Mouse (Mus musculus) embryonic facial prominence, embryonic 10.5 days (tissue): Measurements from ENCODE around the gene Shoc2. TPM values are rescaled to one million over a fixed set of nuclear protein-coding genes. Genes with fewer than 3 reads are reported as not detected.

Source experiments
- DNase-seq: peaks from one replicate; pipeline ENCODE4 v3.0.0-alpha.2; 2017; ENCODE audit warnings: low spot score
- H3K27ac ChIP-seq: fragments of 300-500 bp; sonication (generic); replicated peaks from 2 replicates; pipeline ENCODE4 v1.5.1; 2016; ENCODE audit warnings: mild to moderate bottlenecking
- H3K27me3 ChIP-seq: fragments of 300-500 bp; sonication (generic); replicated peaks from 2 replicates; pipeline ENCODE4 v1.6.1; 2016; ENCODE audit warnings: low read depth, mild to moderate bottlenecking; ENCODE audit not compliant: poor library complexity, severe bottlenecking
- H3K36me3 ChIP-seq: fragments of 300-500 bp; sonication (generic); replicated peaks from 2 replicates; pipeline ENCODE4 v1.6.1; 2016; ENCODE audit warnings: mild to moderate bottlenecking, moderate library complexity
- H3K4me1 ChIP-seq: fragments of 300-500 bp; sonication (generic); 2 replicates; pipeline ENCODE4 v1.6.1; 2016
- H3K4me3 ChIP-seq: fragments of 300-500 bp; sonication (generic); 2 replicates; pipeline ENCODE4 v1.5.1; 2016; ENCODE audit warnings: mild to moderate bottlenecking, moderate library complexity
- H3K9me3 ChIP-seq: fragments of 300-500 bp; sonication (generic); 2 replicates; pipeline ENCODE4 v1.6.1; 2016; ENCODE audit warnings: mild to moderate bottlenecking
- whole genome bisulfite sequencing: fragments of 180-500 bp; shearing (Covaris S2); methylation state at CpG from one replicate; pipeline ENCODE4 v1.1.7; 2016; 5-methylcytosine and 5-hydroxymethylcytosine counted together
- polyA plus RNA-seq: library from polyadenylated mRNA; unstranded; fragments of >200 nt; fragmentation: Nextera tagmentation; extraction: Ambion mirVana; gene quantifications from 2 replicates; pipeline ENCODE4 v1.2.1, GENCODE M21; 2016

Shoc2 gene
- polyA plus RNA-seq, 1 experiment from 2014 or later = 62.7 TPM

DNA sequence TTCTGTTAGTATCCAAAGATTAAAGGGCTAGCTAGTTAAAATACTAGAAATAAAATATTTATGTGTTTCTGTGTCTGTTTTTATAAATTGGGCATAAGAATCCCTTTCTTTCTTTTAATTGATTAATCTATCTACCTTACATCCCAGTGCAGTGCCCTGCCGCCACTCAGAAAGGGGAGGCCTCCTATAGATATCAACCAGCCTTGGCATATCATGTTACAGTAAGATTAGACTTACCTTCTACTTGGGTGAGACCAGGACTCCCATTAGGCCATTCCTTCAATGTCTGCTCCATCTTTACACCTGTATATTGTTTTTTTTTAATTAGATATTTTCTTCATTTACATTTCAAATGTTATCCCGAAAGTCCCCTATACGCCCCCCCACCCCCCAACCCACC is 40.5 kb downstream of the Shoc2 start:
- no peaks in the 10 kb centered on the region for H3K27me3 ChIP-seq
- H3K36me3 ChIP-seq = peaks cover 21% of the 10 kb centered on the region
- no peak overlapping the region for H3K27ac ChIP-seq
- no peaks in the 10 kb centered on the region for H3K9me3 ChIP-seq
- H3K4me3 ChIP-seq = no peak overlapping the region
- 96% methylated on average over 3 of the region's 3 CpGs for WGBS
- H3K4me1 ChIP-seq = 0 out of 2 replicates have a peak, but pooled peaks cover 3% of the 10 kb centered on the region
- DNase-seq = no peak

- WGBS = 88% methylated on average over 2 of the region's 2 CpGs
- H3K9me3 ChIP-seq = no peaks in the 10 kb centered on the region
- H3K4me3 ChIP-seq = no peak overlapping the region
- 0 out of 2 replicates have a peak, but pooled peaks cover 3% of the 10 kb centered on the region for H3K4me1 ChIP-seq
- peaks cover 28% of the 10 kb centered on the region for H3K36me3 ChIP-seq
- H3K27me3 ChIP-seq = no peaks in the 10 kb centered on the region
- no peak overlapping the region for H3K27ac ChIP-seq
- DNase-seq = no peak
Measured at GRCm38 (mm10) chr19:53990538-53990937, 46.4 kb downstream of the Shoc2 start.

DNA sequence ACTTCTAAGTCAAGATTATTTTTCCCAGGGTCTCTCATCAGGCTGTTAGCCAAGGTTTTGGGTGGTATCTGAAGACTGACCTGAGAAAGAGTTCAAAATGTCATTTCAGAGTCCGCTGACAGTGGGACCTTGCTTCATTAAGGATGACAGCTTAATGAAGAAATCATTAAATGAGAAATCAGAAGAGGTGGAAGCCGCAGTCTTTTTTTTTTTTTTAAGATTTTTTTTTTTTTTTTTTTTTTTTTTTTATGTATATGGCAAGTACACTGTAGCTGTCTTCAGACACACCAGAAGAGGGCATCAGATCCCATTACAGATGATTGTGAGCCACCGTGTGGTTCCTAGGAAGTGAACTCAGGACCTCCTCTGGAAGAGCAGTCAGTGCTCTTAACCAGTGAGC is 49.8 kb downstream of the Shoc2 start:
- Histone ChIP-seq H3K27ac (no peak overlapping the region), H3K4me1 (peaks cover 5% of the 10 kb centered on the region; the same call in 1 of the 2 replicates), H3K4me3 (no peak overlapping the region), H3K9me3 (no peaks in the 10 kb centered on the region), H3K36me3 (peaks cover 11% of the 10 kb centered on the region), H3K27me3 (no peaks in the 10 kb centered on the region)
- no peak for DNase-seq
- 83% methylated on average over 3 of the region's 3 CpGs for WGBS

DNA sequence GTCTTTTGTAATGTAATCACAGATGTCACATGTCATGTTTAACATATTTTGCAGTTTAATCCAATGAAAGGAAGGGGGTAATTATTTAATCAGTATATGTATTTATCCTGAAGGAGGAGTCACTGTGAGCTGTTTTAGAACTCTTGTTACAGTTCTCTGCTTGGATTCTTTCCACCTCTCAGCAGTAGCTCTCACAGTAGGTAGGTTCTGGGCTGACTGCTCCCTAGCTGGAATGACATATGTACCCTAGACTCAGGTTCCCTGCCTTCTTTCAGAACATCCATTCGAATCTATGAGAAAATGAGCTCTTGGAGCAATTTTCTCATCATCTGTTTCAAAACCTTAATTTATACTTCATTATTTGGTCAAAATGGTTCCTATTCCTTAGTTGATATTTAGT is 50.2 kb downstream of the Shoc2 start:
- Histone ChIP-seq H3K36me3 (peaks cover 9% of the 10 kb centered on the region), H3K4me3 (no peak overlapping the region), H3K4me1 (peaks cover 6% of the 10 kb centered on the region; the same call in 1 of the 2 replicates), H3K9me3 (no peaks in the 10 kb centered on the region), H3K27ac (no peak overlapping the region), H3K27me3 (no peaks in the 10 kb centered on the region)
- DNase-seq = no peak
- WGBS = 83% methylated on average over 1 of the region's 1 CpGs

GRCm38 (mm10) chr19:54010973-54011372 is 66.9 kb downstream of the Shoc2 start:
- DNase-seq = no peak
- Histone ChIP-seq H3K27ac (no peak overlapping the region), H3K4me1 (no peaks in the 10 kb centered on the region), H3K27me3 (no peaks in the 10 kb centered on the region), H3K4me3 (no peak overlapping the region), H3K9me3 (no peaks in the 10 kb centered on the region), H3K36me3 (peaks cover 18% of the 10 kb centered on the region)
- 78% methylated on average over 4 of the region's 4 CpGs for WGBS

GRCm38 (mm10) chr19:54014999-54015398 is 70.9 kb downstream of the Shoc2 start:
- 97% methylated on average over 5 of the region's 5 CpGs for WGBS
- Histone ChIP-seq H3K27me3 (no peaks in the 10 kb centered on the region), H3K9me3 (no peaks in the 10 kb centered on the region), H3K36me3 (peaks cover 8% of the 10 kb centered on the region; the same call in 1 of the 2 replicates), H3K4me1 (no peaks in the 10 kb centered on the region), H3K27ac (no peak overlapping the region), H3K4me3 (no peak overlapping the region)
- DNase-seq = no peak

GRCm38 (mm10) chr19:54015503-54015902 is 71.4 kb downstream of the Shoc2 start:
- 96% methylated on average over 5 of the region's 5 CpGs for WGBS
- no peaks in the 10 kb centered on the region for H3K27me3 ChIP-seq
- no peak overlapping the region for H3K4me3 ChIP-seq
- no peak for DNase-seq
- H3K4me1 ChIP-seq = no peaks in the 10 kb centered on the region
- H3K36me3 ChIP-seq = peaks cover 10% of the 10 kb centered on the region; the same call in 1 of the 2 replicates
- no peak overlapping the region for H3K27ac ChIP-seq
- no peaks in the 10 kb centered on the region for H3K9me3 ChIP-seq

DNA sequence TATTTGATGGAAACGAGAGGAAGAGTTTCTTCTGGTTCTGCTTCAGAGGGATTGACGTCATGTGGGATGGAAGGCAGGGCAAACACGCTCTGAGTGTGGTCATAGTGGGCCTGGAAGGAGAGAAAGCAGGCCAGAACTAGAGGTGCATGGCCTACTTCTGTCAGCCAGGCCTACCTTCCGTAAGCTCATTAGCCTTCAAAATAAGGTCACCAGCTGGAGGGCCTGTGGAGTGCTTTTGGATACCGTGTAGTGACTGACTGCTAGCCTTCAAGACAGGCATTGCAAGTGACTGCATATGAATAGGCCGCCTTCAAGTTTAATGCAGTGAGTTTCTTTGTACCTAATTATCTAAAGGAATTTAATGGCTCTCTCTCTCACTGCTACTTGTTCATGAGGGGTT is 91.0 kb downstream of the Shoc2 start:
- Histone ChIP-seq H3K4me3 (no peak overlapping the region), H3K4me1 (no peaks in the 10 kb centered on the region), H3K27me3 (no peaks in the 10 kb centered on the region), H3K36me3 (peaks cover 55% of the 10 kb centered on the region), H3K9me3 (no peaks in the 10 kb centered on the region), H3K27ac (no peak overlapping the region)
- 86% methylated on average over 6 of the region's 6 CpGs for WGBS
- DNase-seq = no peak

DNA sequence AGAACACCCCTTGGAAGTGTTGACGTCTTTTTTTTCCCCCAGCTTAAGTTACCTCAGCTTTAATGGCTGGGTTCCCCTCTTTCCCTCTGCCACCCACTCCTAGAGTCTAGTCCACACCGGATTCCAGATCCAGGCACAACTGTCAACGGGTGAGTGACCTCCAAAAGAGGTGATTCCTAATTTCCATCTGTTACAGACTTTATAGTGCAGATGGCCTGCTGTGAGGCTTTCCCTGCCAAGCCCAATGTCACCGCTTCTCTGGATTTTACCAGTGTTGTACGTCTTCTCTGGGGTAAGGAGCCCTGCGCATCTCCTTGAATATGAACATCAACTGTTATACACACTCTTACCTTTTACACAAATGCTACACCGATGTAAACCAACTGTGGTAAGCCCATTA is 95.3 kb downstream of the Shoc2 start:
- H3K27ac ChIP-seq = no peak overlapping the region
- peaks cover 11% of the 10 kb centered on the region for H3K27me3 ChIP-seq
- no peaks in the 10 kb centered on the region for H3K9me3 ChIP-seq
- no peak overlapping the region for H3K4me3 ChIP-seq
- H3K4me1 ChIP-seq = peaks cover 6% of the 10 kb centered on the region
- no peak for DNase-seq
- WGBS = 81% methylated on average over 7 of the region's 7 CpGs
- peaks cover 19% of the 10 kb centered on the region for H3K36me3 ChIP-seq

GRCm38 (mm10) chr19:54040356-54041028 is 96.4 kb downstream of the Shoc2 start:
- WGBS = 68% methylated on average over 4 of the region's 4 CpGs
- H3K27me3 ChIP-seq = peaks cover 22% of the 10 kb centered on the region
- H3K4me3 ChIP-seq = no peak overlapping the region
- peaks cover 17% of the 10 kb centered on the region for H3K4me1 ChIP-seq
- H3K36me3 ChIP-seq = peaks cover 11% of the 10 kb centered on the region
- no peak for DNase-seq
- no peak overlapping the region for H3K27ac ChIP-seq
- no peaks in the 10 kb centered on the region for H3K9me3 ChIP-seq

DNA sequence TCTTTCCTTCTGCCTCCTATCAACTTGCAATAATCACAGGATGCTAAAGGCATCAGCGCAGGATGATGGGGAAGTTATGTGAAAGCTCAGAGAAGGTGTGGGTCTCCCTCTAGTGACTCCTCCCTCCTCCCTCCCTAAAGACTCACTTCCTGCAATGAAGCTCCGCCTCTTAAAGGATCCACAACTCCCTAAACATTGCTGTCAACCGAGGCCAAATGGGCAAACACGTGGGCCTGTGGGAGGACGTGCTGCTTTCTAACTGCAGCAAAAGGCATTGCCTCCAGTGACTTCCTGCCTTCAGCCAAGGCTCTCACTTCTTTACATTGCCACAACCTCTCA is 96.9 kb downstream of the Shoc2 start:
- H3K4me1 ChIP-seq = peaks cover 22% of the 10 kb centered on the region
- no peak for DNase-seq
- H3K36me3 ChIP-seq = peaks cover 6% of the 10 kb centered on the region
- no peak overlapping the region for H3K4me3 ChIP-seq
- 35% methylated on average over 5 of the region's 5 CpGs for WGBS
- H3K27me3 ChIP-seq = peaks cover 27% of the 10 kb centered on the region
- H3K9me3 ChIP-seq = no peaks in the 10 kb centered on the region
- H3K27ac ChIP-seq = no peak overlapping the region

- Histone ChIP-seq H3K4me1 (peaks cover 47% of the 10 kb centered on the region), H3K9me3 (no peaks in the 10 kb centered on the region), H3K4me3 (peak within 1 kb of the TSS; percentile 68), H3K27ac (0 out of 2 replicates have a peak within 1 kb of the TSS, but pooled peaks have one; percentile 31), H3K36me3 (no peaks in the 10 kb centered on the region), H3K27me3 (peaks cover 55% of the 10 kb centered on the region)
- DNase-seq = no peak
- 75% methylated on average over 5 of the region's 5 CpGs for WGBS
Measured at GRCm38 (mm10) chr19:54043851-54044250, 99.7 kb downstream of the Shoc2 start, which contains the start of gene Adra2a. Adra2a (plus strand) TSS chr19:54044151.
